Mouse (Mus musculus) C2C12 (cell line): ENCODE data around the gene Nav2. TPM values are rescaled to one million over a fixed set of nuclear protein-coding genes. Genes with fewer than 3 reads are reported as not detected.

ENCODE experiments used
- H3K27me3 ChIP-seq: one replicate; pipeline ENCODE4 v1.6.1; 2011; ENCODE audit not compliant: control insufficient read depth, insufficient read depth, insufficient read length
- H3K36me3 ChIP-seq: one replicate; pipeline ENCODE4 v1.6.1; 2011; ENCODE audit not compliant: control insufficient read depth, insufficient read depth
- H3K4me3 ChIP-seq: one replicate; pipeline ENCODE4 v1.5.1; 2011; ENCODE audit warnings: mild to moderate bottlenecking, control low read depth; ENCODE audit not compliant: poor library complexity, insufficient read depth, severe bottlenecking
- H3K79me2 ChIP-seq: one replicate; pipeline ENCODE4 v1.6.1; 2011; ENCODE audit not compliant: control insufficient read depth, insufficient read depth
- H3K79me3 ChIP-seq: one replicate; pipeline ENCODE4 v1.6.1; 2011; ENCODE audit warnings: low read depth, control low read depth
- H3ac ChIP-seq: one replicate; pipeline ENCODE3; 2011; ENCODE audit warnings: low read depth; ENCODE audit not compliant: control insufficient read depth, insufficient read length
- CEBPB ChIP-seq: IDR thresholded peaks from one replicate; pipeline ENCODE4 v1.6.1; 2011; ENCODE audit warnings: low read depth, mild to moderate bottlenecking, control low read depth, moderate library complexity
- CTCF ChIP-seq: IDR thresholded peaks from one replicate; pipeline ENCODE4 v1.5.1; 2011; ENCODE audit not compliant: control insufficient read depth, insufficient read depth, insufficient read length
- FOSL1 ChIP-seq: IDR thresholded peaks from one replicate; pipeline ENCODE4 v1.8.0; 2011; ENCODE audit warnings: mild to moderate bottlenecking, low read length; ENCODE audit not compliant: poor library complexity, insufficient read depth, severe bottlenecking
- MAX ChIP-seq: IDR thresholded peaks from one replicate; pipeline ENCODE4 v1.6.1; 2011; ENCODE audit warnings: mild to moderate bottlenecking, control low read depth
- MYOD1 ChIP-seq: IDR thresholded peaks from one replicate; pipeline ENCODE4 v1.6.1; 2011; ENCODE audit warnings: low read depth; ENCODE audit not compliant: control insufficient read depth, insufficient read length
- MYOG ChIP-seq: IDR thresholded peaks from one replicate; pipeline ENCODE4 v1.6.1; 2011; ENCODE audit not compliant: control insufficient read depth, insufficient read length; ENCODE audit errors: extremely low read depth
- USF1 ChIP-seq: IDR thresholded peaks from one replicate; pipeline ENCODE4 v1.6.1; 2011; ENCODE audit warnings: low read depth, mild to moderate bottlenecking, control low read depth, moderate library complexity
- polyA plus RNA-seq: library from polyadenylated mRNA; unstranded; fragments of >200 nt; fragmentation: generic; extraction: Trizol; gene quantifications from one replicate; pipeline ENCODE4 v1.2.1, GENCODE M21; 2012; ENCODE audit warnings: missing spikeins

Gene Nav2
- polyA plus RNA-seq, 1 experiment, result 4.7 TPM

GRCm38 (mm10) chr7:48961935-48962334 is 53.4 kb downstream of the Nav2 start:
- Histone ChIP-seq H3K36me3 (no peaks in the 10 kb centered on the region), H3K4me3 (no peak overlapping the region), H3K79me3 (no peaks in the 10 kb centered on the region), H3K27me3 (peaks cover 48% of the 10 kb centered on the region), H3ac (no peak overlapping the region), H3K79me2 (no peaks in the 10 kb centered on the region)
- no peak for TF ChIP-seq CEBPB
- no peak for TF ChIP-seq FOSL1
- no peak for TF ChIP-seq MAX
- no peak for TF ChIP-seq MYOD1
- no peak for TF ChIP-seq USF1
- no peak for TF ChIP-seq MYOG
- TF ChIP-seq CTCF, result no peak

- H3K79me2 ChIP-seq, result no peaks in the 10 kb centered on the region
- H3K36me3 ChIP-seq, result no peaks in the 10 kb centered on the region
- no peak overlapping the region for H3K4me3 ChIP-seq
- TF ChIP-seq CEBPB, result no peak
- no peak for TF ChIP-seq USF1
- no peak for TF ChIP-seq MYOG
- TF ChIP-seq FOSL1, result no peak
- no peak for TF ChIP-seq MAX
- TF ChIP-seq CTCF, result no peak
- no peak for TF ChIP-seq MYOD1
- H3ac ChIP-seq, result no peak overlapping the region
- peaks cover 43% of the 10 kb centered on the region for H3K27me3 ChIP-seq
- H3K79me3 ChIP-seq, result no peaks in the 10 kb centered on the region
These were observed 54.6 kb downstream of the Nav2 start for GRCm38 (mm10) chr7:48963112-48963511.

- Histone ChIP-seq H3K36me3 (no peaks in the 10 kb centered on the region), H3K27me3 (peaks cover 43% of the 10 kb centered on the region), H3K79me2 (no peaks in the 10 kb centered on the region), H3K79me3 (no peaks in the 10 kb centered on the region), H3K4me3 (no peak overlapping the region), H3ac (no peak overlapping the region)
- TF ChIP-seq MYOG, result no peak
- TF ChIP-seq CEBPB, result no peak
- TF ChIP-seq MYOD1, result no peak
- TF ChIP-seq USF1, result no peak
These were observed 55.0 kb downstream of the Nav2 start for GRCm38 (mm10) chr7:48963554-48963953.

- Histone ChIP-seq H3K4me3 (no peak overlapping the region), H3K27me3 (peaks cover 23% of the 10 kb centered on the region)
- TF ChIP-seq USF1 (no peak), CEBPB (no peak), MYOG (no peak), MAX (no peak)
These were observed 57.4 kb downstream of the Nav2 start for GRCm38 (mm10) chr7:48965796-48966512.

GRCm38 (mm10) chr7:48981013-48981412 is 72.5 kb downstream of the Nav2 start:
- TF ChIP-seq MYOD1 (peak; percentile 63), USF1 (no peak)
- no peak overlapping the region for H3K4me3 ChIP-seq
- H3ac ChIP-seq, result no peak overlapping the region
- H3K27me3 ChIP-seq, result peaks cover 6% of the 10 kb centered on the region
- H3K36me3 ChIP-seq, result no peaks in the 10 kb centered on the region
- H3K79me2 ChIP-seq, result no peaks in the 10 kb centered on the region
- no peaks in the 10 kb centered on the region for H3K79me3 ChIP-seq

More at GRCm38 (mm10) chr7:48965796-48966512, 57.4 kb downstream of the Nav2 start:
- Histone ChIP-seq H3ac (no peak overlapping the region), H3K79me3 (no peaks in the 10 kb centered on the region), H3K36me3 (no peaks in the 10 kb centered on the region), H3K79me2 (no peaks in the 10 kb centered on the region)

- no peaks in the 10 kb centered on the region for H3K79me3 ChIP-seq
These were observed 73.3 kb downstream of the Nav2 start for GRCm38 (mm10) chr7:48981814-48982213.

More at GRCm38 (mm10) chr7:48981814-48982213, 73.3 kb downstream of the Nav2 start:
- peaks cover 6% of the 10 kb centered on the region for H3K27me3 ChIP-seq
- H3K4me3 ChIP-seq, result no peak overlapping the region
- H3ac ChIP-seq, result no peak overlapping the region
- H3K79me2 ChIP-seq, result no peaks in the 10 kb centered on the region
- TF ChIP-seq MYOG (no peak), CEBPB (no peak), FOSL1 (no peak), USF1 (no peak), CTCF (no peak), MYOD1 (no peak), MAX (no peak)
- no peaks in the 10 kb centered on the region for H3K36me3 ChIP-seq
